In genomic region chr17:50568846-50569245, GRCm38 (mm10) we compare ENCODE assay signal across 17 mouse cellular contexts.
"Had no signal": no experiment of that assay in that cellular context is flagged by ENCODE, and none has a peak within 500 bp of the region (broad histone marks: within the 10 kb centered on the region; RNA-seq: fewer than 3 reads in every experiment).

No protein-coding gene starts in this region.

- H3K4me1 ChIP-seq: midbrain, embryonic 12.5 days had no signal

- H3K27ac ChIP-seq: kidney, embryonic 15.5 days; left cerebral cortex, adult 2 months; liver, embryonic 14.5 days; lung, embryonic 15.5 days; midbrain, embryonic 12.5 days; midbrain, embryonic 15.5 days; neural tube, embryonic 13.5 days; stomach, postnatal 0 days had no signal

- H3K4me3 ChIP-seq: kidney, embryonic 15.5 days; left cerebral cortex, adult 2 months; lung, embryonic 15.5 days; midbrain, embryonic 12.5 days; midbrain, embryonic 15.5 days; myocyte; neural tube, embryonic 13.5 days had no signal

- H3K4me2 ChIP-seq: kidney, embryonic 15.5 days; lung, embryonic 15.5 days; midbrain, embryonic 12.5 days; midbrain, embryonic 15.5 days; neural tube, embryonic 13.5 days had no signal

- H3K9ac ChIP-seq: kidney, embryonic 15.5 days; liver, embryonic 14.5 days; lung, embryonic 15.5 days; midbrain, embryonic 12.5 days; midbrain, embryonic 15.5 days; neural tube, embryonic 13.5 days had no signal

- H3K36me3 ChIP-seq: kidney, embryonic 15.5 days; lung, embryonic 15.5 days; midbrain, embryonic 12.5 days; midbrain, embryonic 15.5 days; neural tube, embryonic 13.5 days had no signal

- H3K9me3 ChIP-seq: kidney, embryonic 15.5 days; lung, embryonic 15.5 days; midbrain, embryonic 12.5 days; midbrain, embryonic 15.5 days; neural tube, embryonic 13.5 days had no signal

- ATAC-seq: midbrain, embryonic 15.5 days had no signal

- H3K27me3 ChIP-seq: kidney, embryonic 15.5 days; lung, embryonic 15.5 days; midbrain, embryonic 12.5 days; midbrain, embryonic 15.5 days; neural tube, embryonic 13.5 days had no signal

- DNase-seq: kidney, adult 8-10 months; kidney, postnatal 10 days; kidney, postnatal 36 days; layer of hippocampus, postnatal 36 days; lung, adult 18-20 months; lung, postnatal 10 days; lung, postnatal 36 days; thymus, postnatal 25 days had no signal
